Mouse (Mus musculus) neural tube, embryonic 11.5 days (tissue): ENCODE results near the gene Pcdh7. TPM values are rescaled to one million over a fixed set of nuclear protein-coding genes. Genes with fewer than 3 reads are reported as not detected.

Experiments
- ATAC-seq: fragments of 200-750 bp; cut with Nextera tagmentation; 2 replicates; pipeline ENCODE4 v1.8.0; 2017; ENCODE audit warnings: moderate number of reproducible peaks, mild to moderate bottlenecking, moderate TSS enrichment, moderate library complexity; ENCODE audit not compliant: insufficient read depth, low FRiP score, low TSS enrichment
- DNase-seq: peaks from one replicate; pipeline ENCODE4 v3.0.0-alpha.2; 2015; ENCODE audit warnings: low spot score
- H3K27ac ChIP-seq: fragments of 300-500 bp; sonication (generic); 2 replicates; pipeline ENCODE4 v1.5.1; 2014; ENCODE audit warnings: low read depth, mild to moderate bottlenecking, low read length
- H3K27me3 ChIP-seq: fragments of 300-500 bp; sonication (generic); 2 replicates; pipeline ENCODE4 v1.6.1; 2014; ENCODE audit warnings: mild to moderate bottlenecking, low read length, mixed read lengths; ENCODE audit not compliant: control insufficient read depth, insufficient read depth
- H3K36me3 ChIP-seq: fragments of 300-500 bp; sonication (generic); 2 replicates; pipeline ENCODE4 v1.6.1; 2014; ENCODE audit warnings: mild to moderate bottlenecking, low read length, moderate library complexity, mixed read lengths; ENCODE audit not compliant: control insufficient read depth, insufficient read depth
- H3K4me1 ChIP-seq: fragments of 300-500 bp; sonication (generic); 2 replicates; pipeline ENCODE4 v1.6.1; 2014; ENCODE audit warnings: low read length, mixed read lengths; ENCODE audit not compliant: control insufficient read depth, insufficient read depth
- H3K4me2 ChIP-seq: fragments of 300-500 bp; sonication (generic); 2 replicates; pipeline ENCODE4 v1.6.1; 2014; ENCODE audit warnings: low read depth, mild to moderate bottlenecking, moderate library complexity
- H3K4me3 ChIP-seq: fragments of 300-500 bp; sonication (generic); 2 replicates; pipeline ENCODE4 v1.5.1; 2014; ENCODE audit warnings: low read depth, low read length
- H3K9ac ChIP-seq: fragments of 300-500 bp; sonication (generic); 2 replicates; pipeline ENCODE4 v1.6.1; 2014; ENCODE audit warnings: mild to moderate bottlenecking, low read length
- H3K9me3 ChIP-seq: fragments of 300-500 bp; sonication (generic); 2 replicates; pipeline ENCODE4 v1.6.1; 2016; ENCODE audit warnings: low read length; ENCODE audit not compliant: control insufficient read depth
- WGBS: fragments of 180-500 bp; shearing (Covaris S2); extraction: QIAGEN DNeasy Blood & Tissue Kit; methylation state at CpG from one replicate; pipeline ENCODE4 v1.1.7; 2014; 5-methylcytosine and 5-hydroxymethylcytosine counted together
- polyA plus RNA-seq: library from polyadenylated mRNA; unstranded; fragments of >200 nt; fragmentation: Nextera tagmentation; extraction: Ambion mirVana; gene quantifications from 2 replicates; pipeline ENCODE4 v1.2.1, GENCODE M21; 2014

Pcdh7 gene
- polyA plus RNA-seq, 1 experiment from 2014 or later: 8.6 TPM

GRCm38 (mm10) chr5:57847500-57847899, 129.7 kb downstream of the Pcdh7 start:
- WGBS: 76% methylated on average over 3 of the region's 3 CpGs

GRCm38 (mm10) chr5:57850111-57850510, 132.3 kb downstream of the Pcdh7 start:
- Histone ChIP-seq H3K4me1 (no peaks in the 10 kb centered on the region), H3K9me3 (no peaks in the 10 kb centered on the region), H3K4me3 (no peak overlapping the region), H3K4me2 (no peak overlapping the region), H3K27me3 (no peaks in the 10 kb centered on the region), H3K27ac (no peak overlapping the region), H3K9ac (no peak overlapping the region), H3K36me3 (no peaks in the 10 kb centered on the region)
- ATAC-seq (no peak), DNase-seq (no peak)
- WGBS: 89% methylated on average over 2 of the region's 2 CpGs

More at GRCm38 (mm10) chr5:57847500-57847899, 129.7 kb downstream of the Pcdh7 start:
- Histone ChIP-seq H3K9me3 (no peaks in the 10 kb centered on the region), H3K4me1 (no peaks in the 10 kb centered on the region), H3K27ac (no peak overlapping the region), H3K27me3 (no peaks in the 10 kb centered on the region), H3K9ac (no peak overlapping the region), H3K36me3 (no peaks in the 10 kb centered on the region), H3K4me3 (no peak overlapping the region), H3K4me2 (no peak overlapping the region)
- ATAC-seq (no peak), DNase-seq (no peak)

DNA sequence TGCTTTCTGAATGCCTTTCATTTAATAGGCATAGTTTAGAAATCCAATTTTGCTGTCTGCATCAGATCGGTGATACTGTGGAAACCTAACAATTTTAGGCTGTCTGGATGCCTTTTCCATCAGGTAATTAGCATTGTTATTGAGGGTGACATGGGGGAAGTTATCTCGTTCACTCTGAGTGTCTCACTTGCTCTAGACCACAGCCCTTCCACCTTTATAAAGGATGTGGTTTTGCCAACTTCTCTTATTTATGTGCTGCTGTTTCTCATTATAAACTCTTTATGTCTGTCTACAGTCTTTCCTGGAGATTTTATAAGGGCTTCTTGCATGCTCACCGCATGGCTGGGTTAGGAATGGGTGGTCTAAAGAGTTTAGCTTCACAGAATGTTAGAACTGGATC, 139.5 kb downstream of the Pcdh7 start:
- no peak overlapping the region for H3K9ac ChIP-seq
- no peak for DNase-seq
- no peaks in the 10 kb centered on the region for H3K36me3 ChIP-seq
- H3K4me1 ChIP-seq: no peaks in the 10 kb centered on the region
- H3K27me3 ChIP-seq: no peaks in the 10 kb centered on the region
- ATAC-seq: no peak
- H3K4me3 ChIP-seq: no peak overlapping the region
- H3K4me2 ChIP-seq: no peak overlapping the region
- WGBS: 78% methylated on average over 3 of the region's 3 CpGs
- H3K9me3 ChIP-seq: no peaks in the 10 kb centered on the region
- no peak overlapping the region for H3K27ac ChIP-seq

DNA sequence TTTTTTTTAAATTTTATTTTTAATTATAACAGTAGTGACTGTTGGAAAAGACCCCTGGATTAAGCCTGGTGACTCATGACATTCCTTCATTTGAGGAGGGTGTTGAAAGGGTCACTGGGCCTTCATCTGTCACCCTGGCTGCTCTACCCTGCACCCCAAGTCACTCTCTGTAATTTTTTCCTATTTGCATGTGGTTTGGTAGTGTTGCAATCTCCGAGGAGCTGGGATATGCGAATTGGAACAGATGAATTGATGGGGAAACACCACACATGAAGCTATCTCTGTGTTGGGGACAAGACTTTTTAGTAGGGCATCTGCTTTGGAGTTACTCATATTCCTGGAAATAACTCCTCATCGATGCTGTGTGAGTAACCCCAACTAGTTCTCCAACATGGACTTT, 146.5 kb downstream of the Pcdh7 start:
- H3K4me2 ChIP-seq: no peak overlapping the region
- no peak overlapping the region for H3K27ac ChIP-seq
- 90% methylated on average over 3 of the region's 3 CpGs for WGBS
- no peaks in the 10 kb centered on the region for H3K4me1 ChIP-seq
- no peaks in the 10 kb centered on the region for H3K9me3 ChIP-seq
- H3K36me3 ChIP-seq: no peaks in the 10 kb centered on the region
- H3K27me3 ChIP-seq: no peaks in the 10 kb centered on the region
- DNase-seq (no peak), ATAC-seq (no peak)
- no peak overlapping the region for H3K9ac ChIP-seq
- H3K4me3 ChIP-seq: no peak overlapping the region

DNA sequence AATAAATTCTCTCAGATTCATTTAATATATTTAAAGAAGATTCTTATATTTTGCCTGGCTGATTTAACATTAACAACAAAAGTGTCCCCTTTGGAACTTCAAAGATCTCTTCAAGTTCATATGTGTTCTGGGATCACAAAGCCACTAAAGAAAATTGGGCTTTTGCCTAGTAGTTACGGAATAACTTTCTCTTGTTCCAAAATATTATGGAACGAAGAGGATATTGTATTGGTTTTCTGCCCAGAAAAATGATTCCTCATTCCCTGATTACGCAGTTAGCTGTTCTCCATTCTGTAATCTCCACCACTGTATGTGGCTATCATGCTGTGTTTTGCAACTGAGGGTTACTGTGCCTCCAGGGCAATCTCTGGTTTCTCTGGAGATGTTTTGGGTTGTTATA, 147.5 kb downstream of the Pcdh7 start:
- H3K4me3 ChIP-seq: no peak overlapping the region
- DNase-seq (no peak), ATAC-seq (no peak)
- H3K9ac ChIP-seq: no peak overlapping the region
- H3K9me3 ChIP-seq: no peaks in the 10 kb centered on the region
- H3K36me3 ChIP-seq: no peaks in the 10 kb centered on the region
- no peak overlapping the region for H3K27ac ChIP-seq
- no peaks in the 10 kb centered on the region for H3K27me3 ChIP-seq
- WGBS: 92% methylated on average over 3 of the region's 3 CpGs
- no peak overlapping the region for H3K4me2 ChIP-seq
- no peaks in the 10 kb centered on the region for H3K4me1 ChIP-seq

- Histone ChIP-seq H3K4me2 (no peak overlapping the region), H3K36me3 (no peaks in the 10 kb centered on the region), H3K4me3 (no peak overlapping the region), H3K9ac (no peak overlapping the region), H3K27ac (no peak overlapping the region), H3K9me3 (no peaks in the 10 kb centered on the region), H3K27me3 (no peaks in the 10 kb centered on the region), H3K4me1 (no peaks in the 10 kb centered on the region)
- DNase-seq: no peak
- 87% methylated on average over 1 of the region's 1 CpGs for WGBS
- ATAC-seq: no peak
Observed at GRCm38 (mm10) chr5:57866097-57866496, 148.3 kb downstream of the Pcdh7 start.

- no peak overlapping the region for H3K27ac ChIP-seq
- H3K9me3 ChIP-seq: no peaks in the 10 kb centered on the region
- DNase-seq: no peak
- H3K4me2 ChIP-seq: no peak overlapping the region
- WGBS: 89% methylated on average over 2 of the region's 2 CpGs
- no peaks in the 10 kb centered on the region for H3K4me1 ChIP-seq
- H3K9ac ChIP-seq: no peak overlapping the region
- H3K27me3 ChIP-seq: no peaks in the 10 kb centered on the region
- no peaks in the 10 kb centered on the region for H3K36me3 ChIP-seq
- no peak for ATAC-seq
- no peak overlapping the region for H3K4me3 ChIP-seq
Observed at GRCm38 (mm10) chr5:57867906-57868305, 150.1 kb downstream of the Pcdh7 start.

GRCm38 (mm10) chr5:57868702-57869101, 150.9 kb downstream of the Pcdh7 start:
- H3K4me3 ChIP-seq: no peak overlapping the region
- no peaks in the 10 kb centered on the region for H3K4me1 ChIP-seq
- H3K9ac ChIP-seq: no peak overlapping the region
- H3K9me3 ChIP-seq: no peaks in the 10 kb centered on the region
- no peak for DNase-seq
- 39% methylated on average over 4 of the region's 4 CpGs for WGBS
- ATAC-seq: no peak
- no peak overlapping the region for H3K27ac ChIP-seq
- no peaks in the 10 kb centered on the region for H3K27me3 ChIP-seq
- no peak overlapping the region for H3K4me2 ChIP-seq
- no peaks in the 10 kb centered on the region for H3K36me3 ChIP-seq

- no peak overlapping the region for H3K4me2 ChIP-seq
- no peak overlapping the region for H3K4me3 ChIP-seq
- H3K27me3 ChIP-seq: no peaks in the 10 kb centered on the region
- H3K9ac ChIP-seq: no peak overlapping the region
- no peaks in the 10 kb centered on the region for H3K4me1 ChIP-seq
- no peak overlapping the region for H3K27ac ChIP-seq
- WGBS: 80% methylated on average over 1 of the region's 1 CpGs
- H3K9me3 ChIP-seq: no peaks in the 10 kb centered on the region
- no peaks in the 10 kb centered on the region for H3K36me3 ChIP-seq
- DNase-seq (no peak), ATAC-seq (no peak)
Observed at GRCm38 (mm10) chr5:57870727-57871126, 153.0 kb downstream of the Pcdh7 start.
